Mouse (Mus musculus) adipocyte (in vitro differentiated cells): ENCODE results near the gene Dnm3.

Source experiments
- DNase-seq: peaks from one replicate; pipeline ENCODE4 v3.0.0-alpha.2; 2016; ENCODE audit warnings: low spot score

Gene Dnm3

GRCm38 (mm10) chr1:162324412-162324811 lies 153.4 kb downstream of the Dnm3 start:
- no peak for DNase-seq

DNA sequence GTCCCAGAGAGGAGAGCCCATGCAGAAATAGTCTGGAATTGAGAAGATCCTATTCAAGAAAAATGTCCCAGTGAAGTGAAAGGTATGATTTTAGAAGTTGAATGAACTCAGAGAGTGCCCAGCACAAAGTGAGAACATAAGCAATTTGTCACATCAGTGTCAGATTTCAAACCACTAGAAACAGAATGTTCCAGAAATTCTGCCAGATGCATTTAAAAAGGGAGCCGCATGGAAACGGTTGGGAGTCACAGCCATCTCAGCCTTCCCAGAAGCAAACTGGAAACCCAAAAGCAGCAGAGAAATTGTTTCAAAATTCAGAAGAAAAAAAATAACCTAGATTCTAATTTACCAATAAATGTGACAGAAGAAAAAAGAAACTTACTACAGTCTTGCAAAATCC lies 154.7 kb downstream of the Dnm3 start:
- DNase-seq = peak; percentile 81

GRCm38 (mm10) chr1:162313451-162314276 lies 164.2 kb downstream of the Dnm3 start:
- peak; percentile 85 for DNase-seq

DNA sequence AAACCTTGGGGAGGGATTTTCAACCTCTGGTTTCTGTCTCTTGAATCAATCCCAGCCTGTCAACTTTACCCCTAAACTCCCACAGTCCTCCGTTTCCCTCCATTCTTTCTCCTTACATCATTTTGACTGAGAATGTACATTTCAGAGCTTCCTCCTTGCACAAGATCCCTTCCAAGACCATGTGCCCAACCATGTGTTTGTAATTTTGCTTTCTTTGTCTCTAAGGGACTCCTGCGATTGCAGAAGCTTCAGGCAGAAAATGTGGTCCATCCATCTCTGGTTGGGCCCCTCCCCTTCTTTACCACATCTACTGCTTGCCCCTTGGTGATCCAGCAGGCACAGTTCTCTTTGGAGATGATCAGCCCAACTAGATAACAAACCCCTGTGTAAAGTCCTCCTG lies 165.2 kb downstream of the Dnm3 start:
- DNase-seq = no peak

- DNase-seq = no peak
Measured at GRCm38 (mm10) chr1:162312152-162312551, 165.7 kb downstream of the Dnm3 start.

DNA sequence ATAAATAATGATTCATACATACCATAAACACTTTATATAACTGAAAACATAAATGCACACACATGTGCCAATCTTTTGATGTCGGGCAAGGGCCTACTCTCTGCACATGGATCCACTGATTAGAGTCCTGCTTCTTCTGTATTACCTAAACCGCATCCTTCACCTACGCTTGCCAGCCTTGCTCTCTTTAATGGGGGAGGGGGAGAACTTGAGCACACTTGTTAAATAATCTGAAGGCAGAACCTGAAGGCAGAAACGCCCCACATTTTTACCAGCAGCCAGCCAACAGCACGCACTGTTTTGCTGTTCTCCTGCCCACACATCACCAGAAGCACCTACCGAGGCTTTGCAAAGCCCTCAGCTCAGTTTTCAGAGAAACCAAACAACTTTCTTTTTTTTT lies 172.6 kb downstream of the Dnm3 start:
- no peak for DNase-seq

GRCm38 (mm10) chr1:162302480-162302879 lies 175.4 kb downstream of the Dnm3 start:
- no peak for DNase-seq

DNA sequence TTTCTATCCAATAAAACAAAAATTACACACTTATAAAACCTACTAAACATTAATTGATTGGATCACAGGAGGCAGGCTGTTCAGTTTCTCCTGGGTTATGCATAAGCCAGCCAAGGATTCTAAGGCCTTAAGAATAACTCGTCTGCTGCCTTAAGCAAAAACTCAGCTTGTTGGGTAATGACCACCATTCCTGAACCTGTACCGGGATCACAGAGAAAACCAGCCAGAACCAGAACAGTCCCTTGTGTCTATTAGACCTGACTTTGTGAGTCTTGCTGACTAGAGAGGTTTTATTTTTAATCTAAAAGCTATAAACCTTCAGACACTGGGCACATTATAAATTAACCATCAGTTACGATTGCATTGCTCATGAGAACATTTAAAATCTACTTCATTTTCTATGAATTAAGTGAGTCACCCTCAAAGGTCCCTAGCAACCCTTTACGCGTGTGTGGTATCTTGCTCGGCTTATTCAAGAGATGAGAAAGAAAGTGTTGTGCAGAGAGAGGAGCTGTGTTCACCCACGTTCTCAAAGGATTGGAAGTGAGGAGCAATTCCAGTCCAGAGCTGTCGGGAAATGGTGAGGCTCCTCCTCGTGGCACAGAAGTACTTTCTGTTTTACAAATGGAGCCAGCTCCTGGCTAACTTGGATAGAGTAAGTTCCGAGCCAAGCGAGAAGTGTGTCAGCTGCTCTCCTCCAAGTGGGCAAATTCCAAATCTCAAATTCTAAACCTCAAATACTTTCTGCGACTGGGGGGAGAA lies 178.1 kb downstream of the Dnm3 start:
- DNase-seq = peak; percentile 66

GRCm38 (mm10) chr1:162298527-162298926 lies 179.3 kb downstream of the Dnm3 start:
- DNase-seq = no peak

- DNase-seq = peak; percentile 40
Measured at GRCm38 (mm10) chr1:162295443-162295842, 182.4 kb downstream of the Dnm3 start.

- DNase-seq = no peak
Measured at GRCm38 (mm10) chr1:162294572-162294910, 183.3 kb downstream of the Dnm3 start.

- DNase-seq = peak; percentile 52
Measured at GRCm38 (mm10) chr1:162293732-162294571, 183.9 kb downstream of the Dnm3 start.

DNA sequence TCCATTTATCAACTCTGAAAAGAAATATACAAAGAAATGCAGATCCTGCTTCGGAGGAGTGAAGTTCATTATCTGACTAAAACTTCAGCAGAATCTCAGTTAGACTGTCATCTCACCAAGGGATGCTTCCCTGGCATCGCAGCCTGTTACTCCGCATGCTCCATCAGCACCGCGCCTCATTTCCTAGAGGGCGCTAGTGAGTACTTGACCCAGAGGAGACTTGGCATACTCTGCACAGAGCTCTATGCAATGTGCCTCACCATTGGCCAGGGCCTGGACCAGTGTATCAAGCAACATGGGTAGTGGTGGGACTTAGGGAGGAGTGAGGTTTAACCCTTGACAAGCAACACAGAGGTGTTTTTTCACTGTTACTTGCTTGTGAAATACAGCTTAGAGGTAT lies 190.9 kb downstream of the Dnm3 start:
- DNase-seq = no peak

DNA sequence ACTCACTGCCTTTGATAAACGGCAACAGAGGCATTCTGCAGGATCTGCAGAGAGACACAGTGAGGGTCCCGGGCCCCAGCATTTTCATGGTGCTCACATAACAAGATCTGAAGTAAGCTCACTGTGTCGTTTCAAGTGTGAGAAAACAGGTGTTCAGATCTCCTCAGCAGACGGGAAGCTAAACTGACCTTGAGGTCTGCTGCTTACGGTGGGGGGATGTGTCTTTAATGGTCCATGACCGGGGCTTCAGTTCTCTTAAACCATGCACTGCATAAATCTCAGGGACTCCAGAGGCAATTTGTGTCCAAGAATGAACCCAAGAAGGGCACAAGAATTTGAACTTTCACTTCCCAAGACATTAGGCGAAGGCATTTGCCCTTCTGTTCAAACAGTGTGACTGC lies 195.9 kb downstream of the Dnm3 start:
- DNase-seq = peak; percentile 53

- no peak for DNase-seq
Measured at GRCm38 (mm10) chr1:162280052-162280451, 197.8 kb downstream of the Dnm3 start.

DNA sequence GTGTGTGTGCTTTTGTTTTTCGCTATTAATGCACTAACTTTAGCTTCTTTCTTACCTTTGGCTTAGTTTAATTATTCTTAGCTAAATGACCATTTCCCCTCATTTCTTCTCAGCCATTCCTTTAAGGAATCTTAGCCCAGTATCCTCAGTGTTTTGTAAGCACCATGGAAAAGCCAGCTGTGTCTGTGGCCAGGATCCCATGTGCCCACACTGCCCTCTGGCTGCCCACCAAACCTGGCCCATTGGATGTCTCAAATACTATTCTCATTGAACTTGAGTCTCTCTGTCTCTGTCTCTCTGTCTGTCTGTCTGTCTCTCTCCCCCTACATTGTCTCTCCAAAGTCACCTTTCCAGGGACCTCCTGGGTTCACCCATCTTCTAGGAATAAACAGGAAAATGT lies 201.8 kb downstream of the Dnm3 start:
- DNase-seq = peak; percentile 79

- no peak for DNase-seq
Measured at GRCm38 (mm10) chr1:162274674-162275248, 203.1 kb downstream of the Dnm3 start.

GRCm38 (mm10) chr1:162256912-162257607 lies 220.8 kb downstream of the Dnm3 start:
- no peak for DNase-seq

DNA sequence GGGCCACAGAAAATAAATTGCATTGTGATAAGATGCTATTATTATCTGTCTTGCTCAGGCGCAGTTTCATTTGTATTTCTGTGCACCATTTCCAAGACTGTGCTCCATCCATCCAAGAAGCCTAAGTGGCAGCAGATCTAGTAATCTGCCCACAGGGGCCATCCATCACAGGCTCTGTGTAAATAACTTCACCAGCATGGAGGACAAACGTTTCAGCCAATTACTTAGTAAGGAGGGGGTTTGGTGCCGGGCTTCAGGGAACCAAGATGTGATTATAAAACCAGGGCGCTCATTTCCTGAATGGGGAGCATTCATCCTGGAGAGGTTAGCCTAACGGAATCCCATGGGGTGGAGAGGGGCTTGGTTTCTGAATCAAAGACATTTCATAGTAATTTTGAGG lies 222.9 kb downstream of the Dnm3 start:
- DNase-seq = no peak

GRCm38 (mm10) chr1:162253971-162254641 lies 223.7 kb downstream of the Dnm3 start:
- DNase-seq = peak; percentile 21

- no peak for DNase-seq
Measured at GRCm38 (mm10) chr1:162252869-162253268, 225.0 kb downstream of the Dnm3 start.
